Mouse (Mus musculus) liver, postnatal 0 days (tissue): ENCODE results near the gene Krt19.

Experiments
- CTCF ChIP-seq: sonication (generic); IDR thresholded peaks from 2 replicates; pipeline ENCODE4 v1.5.1; 2016; ENCODE audit warnings: antibody characterized with exemption, low read depth
- EP300 ChIP-seq: IDR thresholded peaks from 2 replicates; pipeline ENCODE4 v1.6.1; 2016; ENCODE audit warnings: antibody characterized with exemption, low read depth, mild to moderate bottlenecking

DNA sequence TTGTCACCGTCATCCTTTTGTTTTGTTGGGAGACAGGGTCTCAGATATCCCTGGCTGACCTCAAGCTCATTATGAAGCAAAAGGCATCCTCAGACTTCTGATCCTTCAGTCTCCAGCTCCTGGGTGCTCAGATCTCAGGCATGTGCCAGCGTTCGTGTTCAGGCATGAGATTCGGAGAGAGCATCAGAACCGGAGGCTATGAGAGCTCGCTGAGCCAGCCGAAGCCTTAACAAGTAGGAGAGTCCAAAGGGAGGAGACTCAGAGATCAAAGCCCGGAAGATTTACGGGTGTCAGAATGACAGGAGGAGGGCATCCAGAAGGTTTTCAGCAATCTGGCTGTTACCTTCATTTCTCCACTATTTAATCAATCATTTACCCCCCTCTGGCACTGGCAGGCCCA is 28.3 kb upstream of the Krt19 start:
- TF ChIP-seq EP300 = no peak
- no peak for TF ChIP-seq CTCF
